Mouse (Mus musculus): ENCODE measurements around the gene Agpat3.

The Agpat3 gene

GRCm38 (mm10) chr10:78324556-78325164 lies 27.6 kb downstream of the Agpat3 start:
- peak; percentile 81 for DNase-seq (ENCODE audit: low read depth, low spot score)

- peak; percentile 96 for DNase-seq (ENCODE audit: low read depth, low spot score)
Measured at GRCm38 (mm10) chr10:78323214-78323880, 28.9 kb downstream of the Agpat3 start.

GRCm38 (mm10) chr10:78322806-78323205 lies 29.5 kb downstream of the Agpat3 start:
- DNase-seq (ENCODE audit: low read depth, low spot score) = peak; percentile 41

- no peak for DNase-seq (ENCODE audit: low read depth, low spot score)
Measured at GRCm38 (mm10) chr10:78321133-78321757, 31.0 kb downstream of the Agpat3 start.

GRCm38 (mm10) chr10:78320526-78320925 lies 31.8 kb downstream of the Agpat3 start:
- peak; percentile 87 for DNase-seq (ENCODE audit: low read depth, low spot score)

- peak; percentile 82 for DNase-seq (ENCODE audit: low read depth, low spot score)
Measured at GRCm38 (mm10) chr10:78319940-78320339, 32.3 kb downstream of the Agpat3 start.

- DNase-seq (ENCODE audit: low read depth, low spot score) = no peak
Measured at GRCm38 (mm10) chr10:78317270-78317923, 34.9 kb downstream of the Agpat3 start.

GRCm38 (mm10) chr10:78316228-78317087 lies 35.8 kb downstream of the Agpat3 start:
- peak; percentile 70 for DNase-seq (ENCODE audit: low read depth, low spot score)

- DNase-seq (ENCODE audit: low read depth, low spot score) = no peak
Measured at GRCm38 (mm10) chr10:78315145-78315544, 37.1 kb downstream of the Agpat3 start.

GRCm38 (mm10) chr10:78311886-78312635 lies 40.2 kb downstream of the Agpat3 start:
- peak; percentile 27 for DNase-seq (ENCODE audit: low read depth, low spot score)

GRCm38 (mm10) chr10:78310747-78311267 lies 41.5 kb downstream of the Agpat3 start:
- no peak for DNase-seq (ENCODE audit: low read depth, low spot score)

GRCm38 (mm10) chr10:78308617-78309016 lies 43.7 kb downstream of the Agpat3 start:
- no peak for DNase-seq (ENCODE audit: low read depth, low spot score)

- no peak for DNase-seq (ENCODE audit: low read depth, low spot score)
Measured at GRCm38 (mm10) chr10:78307391-78307790, 44.9 kb downstream of the Agpat3 start.

GRCm38 (mm10) chr10:78306027-78306426 lies 46.3 kb downstream of the Agpat3 start:
- no peak for DNase-seq (ENCODE audit: low read depth, low spot score)

GRCm38 (mm10) chr10:78304996-78305395 lies 47.3 kb downstream of the Agpat3 start:
- DNase-seq (ENCODE audit: low read depth, low spot score) = peak; percentile 76

- peak; percentile 70 for DNase-seq (ENCODE audit: low read depth, low spot score)
Measured at GRCm38 (mm10) chr10:78303675-78304074, 48.6 kb downstream of the Agpat3 start.

- DNase-seq (ENCODE audit: low read depth, low spot score) = peak; percentile 88
Measured at GRCm38 (mm10) chr10:78300061-78300460, 52.2 kb downstream of the Agpat3 start.

GRCm38 (mm10) chr10:78298651-78299644 lies 53.3 kb downstream of the Agpat3 start:
- DNase-seq (ENCODE audit: low read depth, low spot score) = no peak
